Mouse (Mus musculus) spleen, postnatal 14 days (tissue): ENCODE results near the gene Klf9.

ENCODE experiments used
- DNase-seq, 2 experiments: peaks; one replicate each; pipeline ENCODE4 v3.0.0; 2021 to 2022; ENCODE audit warnings: low spot score in 2 of 2

Klf9 gene

GRCm38 (mm10) chr19:23163361-23163760 is 22.3 kb downstream of the Klf9 start:
- no peak for DNase-seq

DNA sequence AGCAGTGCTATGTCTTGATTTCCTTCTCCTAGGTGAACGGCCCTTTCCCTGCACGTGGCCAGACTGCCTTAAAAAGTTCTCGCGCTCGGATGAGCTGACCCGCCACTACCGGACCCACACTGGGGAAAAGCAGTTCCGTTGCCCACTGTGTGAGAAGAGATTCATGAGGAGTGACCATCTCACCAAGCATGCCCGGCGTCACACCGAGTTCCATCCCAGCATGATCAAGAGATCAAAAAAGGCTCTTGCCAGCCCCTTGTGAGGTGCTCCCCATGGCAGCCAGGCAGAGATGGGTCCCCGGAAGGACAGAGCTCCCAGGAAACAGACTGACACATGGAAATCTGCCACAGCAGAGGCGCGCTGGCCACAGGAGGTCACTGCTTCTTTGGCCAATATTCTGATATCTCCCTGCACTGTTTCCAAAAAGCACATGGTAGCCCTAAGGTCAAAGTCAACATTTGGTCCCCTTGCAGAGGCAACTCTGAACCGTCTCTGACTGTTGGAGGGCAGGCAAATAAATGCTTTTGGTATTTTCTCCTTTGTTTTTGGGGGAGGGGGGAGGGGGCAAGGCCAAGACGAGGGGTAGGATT is 23.7 kb downstream of the Klf9 start:
- DNase-seq = no peak

DNA sequence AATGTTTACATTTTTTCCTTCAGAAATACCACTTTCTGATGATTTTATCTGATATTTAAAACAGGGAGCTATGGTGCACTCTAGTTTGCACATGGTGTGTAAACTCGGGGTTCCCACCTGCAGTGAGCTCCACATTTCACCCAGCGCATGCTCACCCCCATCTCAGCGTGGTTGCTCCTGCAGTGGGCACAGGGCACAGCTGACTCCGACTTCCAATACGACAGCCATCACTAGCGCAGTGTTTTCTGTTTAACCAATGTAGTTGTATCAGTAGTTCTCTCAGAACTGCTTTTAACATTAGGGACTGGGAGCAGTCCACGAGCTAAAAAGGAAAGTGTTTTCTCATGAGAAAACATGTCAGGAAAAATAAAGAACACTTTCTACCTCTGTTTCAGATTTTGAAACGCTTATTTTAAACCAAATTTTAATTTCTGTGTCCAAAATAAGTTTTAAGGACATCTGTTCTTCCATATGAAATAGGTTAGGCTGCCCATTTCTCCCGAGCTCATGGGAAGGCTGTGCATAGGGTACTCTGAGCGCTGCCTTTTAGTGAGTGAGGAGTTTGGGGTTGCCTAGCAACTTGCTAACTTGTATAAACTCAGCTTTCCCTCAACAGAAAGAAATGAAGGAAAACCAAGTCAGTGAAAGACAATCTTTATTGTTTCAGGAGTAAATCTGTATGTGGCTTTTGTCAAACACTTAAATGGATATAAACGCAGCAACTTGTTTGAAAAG is 25.7 kb downstream of the Klf9 start:
- DNase-seq = no peak

GRCm38 (mm10) chr19:23168899-23169658 is 28.1 kb downstream of the Klf9 start:
- DNase-seq = no peak

GRCm38 (mm10) chr19:23169659-23170050 is 28.6 kb downstream of the Klf9 start:
- DNase-seq = no peak

- no peak for DNase-seq
Measured at GRCm38 (mm10) chr19:23170476-23170875, 29.4 kb downstream of the Klf9 start.

DNA sequence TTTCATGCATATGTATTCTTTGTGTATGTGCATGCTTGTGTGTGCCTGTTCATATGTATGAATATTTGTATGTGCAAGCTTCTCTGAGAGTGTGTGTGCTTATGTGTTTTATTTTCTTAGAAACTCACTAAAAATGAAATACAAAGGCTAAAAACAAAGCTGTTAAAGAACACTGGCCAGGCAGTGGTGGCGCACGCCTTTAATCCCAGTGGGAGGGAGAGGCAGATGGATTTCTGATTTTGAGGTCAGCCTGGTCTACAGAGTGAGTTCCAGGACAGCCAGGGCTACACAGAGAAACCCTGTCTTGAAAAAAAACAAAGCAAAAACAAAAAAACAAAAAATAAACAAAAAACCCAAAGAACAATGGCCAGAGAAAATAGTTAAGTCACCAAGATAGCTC is 30.1 kb downstream of the Klf9 start:
- DNase-seq = no peak

- no peak for DNase-seq
Measured at GRCm38 (mm10) chr19:23175090-23175489, 34.1 kb downstream of the Klf9 start.

GRCm38 (mm10) chr19:23175511-23175910 is 34.5 kb downstream of the Klf9 start:
- no peak for DNase-seq

DNA sequence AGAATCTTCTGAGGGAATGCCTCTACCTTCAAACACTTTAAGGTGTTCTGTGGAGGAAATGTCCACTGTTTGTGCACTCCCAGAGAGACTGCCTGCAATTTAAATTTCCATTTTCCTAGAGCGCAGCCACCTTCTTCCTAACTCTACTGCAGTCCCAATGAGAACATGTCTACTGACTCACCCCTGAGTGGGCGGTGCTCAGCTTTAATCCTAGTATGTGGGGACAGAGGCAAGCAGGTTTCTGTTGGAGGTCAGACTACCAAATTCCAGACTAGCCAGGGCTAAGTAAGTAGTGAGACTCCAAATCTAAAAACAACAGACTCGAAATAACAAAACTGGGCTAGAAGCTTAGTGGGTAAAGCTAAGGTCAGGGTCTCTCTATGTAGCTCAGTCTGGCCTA is 37.5 kb downstream of the Klf9 start:
- DNase-seq = no peak

- DNase-seq = no peak
Measured at GRCm38 (mm10) chr19:23183493-23183892, 42.5 kb downstream of the Klf9 start.

- no peak for DNase-seq
Measured at GRCm38 (mm10) chr19:23184068-23184467, 43.0 kb downstream of the Klf9 start.

DNA sequence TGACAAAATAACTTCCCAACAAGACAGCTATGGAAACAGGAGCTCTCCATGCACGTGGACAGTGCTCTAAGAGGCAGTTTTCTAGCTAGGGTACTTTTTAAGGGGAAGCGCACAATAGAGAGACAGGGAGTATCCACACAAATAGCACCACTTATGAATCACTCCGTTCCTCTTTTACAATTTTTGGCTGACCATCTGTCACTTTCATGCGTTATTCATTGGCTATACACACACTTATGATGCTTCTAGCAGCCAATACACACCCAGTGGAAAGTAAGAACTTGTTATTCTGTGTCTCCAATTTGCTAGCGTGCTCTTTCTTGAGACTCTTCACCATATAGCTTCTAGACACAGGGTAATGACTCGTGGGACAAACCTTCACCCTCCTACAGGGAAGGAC is 46.7 kb downstream of the Klf9 start:
- DNase-seq = no peak

- DNase-seq = no peak
Measured at GRCm38 (mm10) chr19:23188986-23189385, 48.0 kb downstream of the Klf9 start.

DNA sequence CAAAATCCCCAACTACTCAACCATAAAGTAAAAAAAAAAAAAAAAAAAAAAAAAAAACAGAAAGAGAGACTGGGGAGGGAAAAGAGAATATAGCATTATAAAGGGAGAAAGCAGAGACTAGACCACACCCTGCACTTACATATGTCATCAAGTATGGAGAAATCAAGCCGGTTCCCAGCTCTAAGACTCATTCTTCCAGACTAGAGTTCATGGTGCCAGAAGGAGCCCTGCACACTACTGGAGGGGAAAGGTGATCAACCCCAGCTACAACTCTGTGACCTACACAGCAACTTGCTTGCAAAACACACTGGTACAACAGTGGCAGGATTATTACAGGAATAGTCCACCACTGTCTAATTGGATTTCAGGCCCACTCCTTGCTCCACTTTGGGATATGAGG is 48.7 kb downstream of the Klf9 start:
- no peak for DNase-seq

- DNase-seq = no peak
Measured at GRCm38 (mm10) chr19:23191486-23191885, 50.5 kb downstream of the Klf9 start.

DNA sequence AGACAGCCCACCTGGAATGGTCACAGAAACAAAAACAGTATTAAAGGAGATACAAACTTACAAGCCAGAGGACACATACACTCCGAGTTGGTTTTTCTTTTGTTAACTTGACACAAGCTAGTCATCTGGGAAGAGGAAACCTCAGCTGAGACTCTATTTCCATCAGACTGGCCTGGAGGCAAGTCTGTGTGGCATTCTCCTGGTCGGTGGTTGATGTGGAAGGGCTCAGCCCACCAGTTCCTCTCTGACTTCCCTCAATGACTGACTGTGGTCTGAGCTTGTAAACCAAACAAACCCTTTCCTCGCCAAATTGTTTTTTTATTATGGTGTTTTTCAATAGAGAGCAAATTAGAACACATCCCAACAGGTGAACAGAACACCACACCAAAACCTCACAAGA is 52.0 kb downstream of the Klf9 start:
- no peak for DNase-seq

DNA sequence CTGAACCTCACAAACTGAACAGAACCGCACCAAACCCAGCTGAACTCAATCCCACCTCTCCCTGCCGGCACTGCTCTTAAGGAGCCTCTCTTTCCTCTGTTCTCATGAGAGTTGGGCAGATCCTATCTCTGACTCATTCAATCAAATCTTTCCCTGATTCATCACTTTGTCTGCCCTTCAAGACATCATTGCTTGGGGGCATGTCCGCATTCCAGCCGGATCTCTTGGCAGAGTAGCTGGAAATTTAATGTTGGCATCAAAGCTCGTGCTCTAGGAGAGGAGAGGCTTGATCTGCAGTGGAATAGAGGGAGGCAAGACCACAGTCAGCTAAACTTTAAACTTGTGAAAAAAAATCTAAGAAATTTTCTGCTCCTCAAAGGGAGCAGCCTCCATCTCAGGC is 61.1 kb downstream of the Klf9 start:
- no peak for DNase-seq

DNA sequence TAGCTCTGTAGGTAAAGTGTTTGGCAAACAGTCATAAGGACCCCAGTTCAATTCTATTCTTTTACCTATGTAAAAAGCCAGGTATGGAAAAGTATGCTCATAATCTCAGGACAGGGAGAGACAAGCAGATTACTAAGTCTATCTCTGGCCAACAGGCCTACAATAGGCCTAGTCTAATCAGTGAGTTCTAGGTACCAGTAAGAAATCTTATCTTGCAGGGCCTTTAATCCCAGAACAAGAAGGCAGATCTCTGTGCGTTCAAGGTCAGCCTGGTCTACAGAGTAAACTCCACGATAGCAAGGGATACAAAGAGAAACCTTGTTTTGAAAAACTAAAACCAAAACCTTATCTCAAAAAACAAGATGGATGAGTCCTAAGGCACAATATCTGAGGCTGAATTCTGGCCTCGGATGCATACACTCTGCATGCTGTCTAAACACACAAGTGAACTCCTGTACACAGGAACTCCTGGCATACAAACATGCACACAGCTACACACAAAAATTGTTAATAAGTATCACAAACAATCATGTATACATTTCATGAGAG is 62.6 kb downstream of the Klf9 start:
- no peak for DNase-seq

- DNase-seq = no peak
Measured at GRCm38 (mm10) chr19:23211325-23211724, 70.3 kb downstream of the Klf9 start.

DNA sequence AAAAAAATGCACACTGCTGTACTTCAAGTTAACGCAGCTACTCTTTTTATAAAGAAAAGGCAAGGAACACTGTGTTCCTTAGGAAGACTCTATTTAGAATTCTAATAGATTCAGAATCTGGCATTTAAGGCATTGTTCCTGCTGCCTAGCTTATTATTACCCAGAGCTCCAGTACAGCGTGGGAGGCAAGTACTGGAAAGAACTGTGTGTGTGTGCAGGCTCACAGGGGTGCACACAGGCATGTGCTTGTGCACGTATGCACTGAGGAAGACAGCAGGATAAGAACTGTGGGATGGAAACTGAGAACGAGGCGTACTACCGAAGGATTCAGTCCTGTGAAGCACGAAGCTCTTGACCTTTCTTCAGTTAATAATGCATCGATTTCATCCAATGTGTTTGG is 73.3 kb downstream of the Klf9 start:
- no peak for DNase-seq
